Mouse (Mus musculus) embryonic facial prominence, embryonic 15.5 days (tissue): ENCODE measurements around the gene Tor4a. TPM values are rescaled to one million over a fixed set of nuclear protein-coding genes. Genes with fewer than 3 reads are reported as not detected.

Experiments used
- ATAC-seq: fragments of 200-750 bp; cut with Nextera tagmentation; 2 replicates; pipeline ENCODE4 v1.8.0; 2017; ENCODE audit warnings: low read depth, moderate TSS enrichment; ENCODE audit not compliant: insufficient number of reproducible peaks, low FRiP score, low TSS enrichment
- H3K27ac ChIP-seq: fragments of 300-500 bp; sonication (generic); replicated peaks from 2 replicates; pipeline ENCODE4 v1.5.1; 2015; ENCODE audit warnings: mild to moderate bottlenecking, inconsistent platforms
- H3K27me3 ChIP-seq: fragments of 300-500 bp; sonication (generic); 2 replicates; pipeline ENCODE4 v1.6.1; 2015; ENCODE audit warnings: inconsistent platforms
- H3K36me3 ChIP-seq: fragments of 300-500 bp; sonication (generic); 2 replicates; pipeline ENCODE4 v1.6.1; 2015; ENCODE audit warnings: mild to moderate bottlenecking, inconsistent platforms
- H3K4me1 ChIP-seq: fragments of 300-500 bp; sonication (generic); 2 replicates; pipeline ENCODE4 v1.6.1; 2015; ENCODE audit warnings: inconsistent platforms
- H3K4me2 ChIP-seq: fragments of 300-500 bp; sonication (generic); replicated peaks from 2 replicates; pipeline ENCODE4 v1.6.1; 2015; ENCODE audit warnings: mild to moderate bottlenecking, inconsistent platforms
- H3K4me3 ChIP-seq: fragments of 300-500 bp; sonication (generic); replicated peaks from 2 replicates; pipeline ENCODE4 v1.5.1; 2015; ENCODE audit warnings: mild to moderate bottlenecking, inconsistent platforms
- H3K9ac ChIP-seq: fragments of 300-500 bp; sonication (generic); 2 replicates; pipeline ENCODE4 v1.6.1; 2015; ENCODE audit warnings: inconsistent platforms
- H3K9me3 ChIP-seq: fragments of 300-500 bp; sonication (generic); replicated peaks from 2 replicates; pipeline ENCODE4 v1.6.1; 2016; ENCODE audit warnings: inconsistent platforms
- WGBS: fragments of 180-500 bp; shearing (Covaris S2); methylation state at CpG from one replicate; pipeline ENCODE4 v1.1.7; 2015; 5-methylcytosine and 5-hydroxymethylcytosine counted together
- polyA plus RNA-seq: library from polyadenylated mRNA; unstranded; fragments of >200 nt; fragmentation: Nextera tagmentation; extraction: Ambion mirVana; gene quantifications from 2 replicates; pipeline ENCODE4 v1.2.1, GENCODE M21; 2015

The Tor4a gene
- polyA plus RNA-seq, 1 experiment from 2014 or later: 10.5 TPM

DNA sequence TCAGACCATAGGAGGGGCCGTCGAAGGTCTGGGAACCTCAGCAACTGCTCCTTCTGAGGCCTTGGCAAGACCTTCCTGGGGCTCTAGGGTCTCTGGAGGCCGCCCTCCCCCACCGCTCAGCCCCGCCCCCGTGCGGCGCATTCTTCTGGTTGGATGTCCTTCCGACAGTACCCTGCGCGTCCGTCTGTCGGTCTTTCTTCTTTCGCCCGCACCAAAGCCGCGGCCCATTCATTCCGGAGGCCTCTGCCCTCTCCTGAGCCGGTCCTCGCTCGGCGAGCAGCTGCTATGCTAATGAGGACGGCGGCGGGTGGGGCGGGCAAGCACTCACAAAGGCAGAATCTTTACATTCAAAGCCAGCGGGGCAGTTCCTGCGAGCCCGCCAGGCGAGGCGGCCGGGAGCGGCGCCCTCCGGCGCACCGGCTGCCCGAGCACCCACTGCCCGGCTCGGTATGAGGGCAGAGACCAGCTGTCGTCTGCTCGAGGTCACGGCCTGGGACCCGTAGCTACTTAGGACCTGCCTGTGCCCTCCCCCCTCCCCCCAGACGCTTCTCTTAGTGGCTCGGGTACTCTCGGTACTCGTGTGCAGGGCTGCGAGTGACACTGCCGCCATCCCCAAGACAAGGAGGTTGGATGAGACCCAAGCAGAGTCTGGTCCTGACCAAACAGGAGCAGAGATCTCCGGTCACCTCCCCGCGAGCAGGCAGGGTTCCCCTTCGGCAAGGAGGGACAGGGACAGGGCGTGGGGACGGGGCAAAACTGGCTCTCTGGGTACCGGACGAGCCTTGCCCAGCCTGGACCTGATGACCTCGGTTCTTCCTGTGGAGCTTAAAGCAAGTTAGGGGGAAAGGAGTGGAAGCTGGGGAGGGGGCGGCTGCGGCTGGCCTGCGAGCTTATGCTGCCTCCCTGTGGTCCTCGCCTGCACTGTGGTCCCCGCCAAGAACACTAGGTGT, 10.8 kb downstream of the Tor4a start:
- Histone ChIP-seq H3K4me1 (peaks cover 24% of the 10 kb centered on the region), H3K27me3 (peaks cover 41% of the 10 kb centered on the region), H3K27ac (peak overlapping the region; percentile 66), H3K9me3 (no peaks in the 10 kb centered on the region), H3K4me3 (peak overlapping the region; percentile 53), H3K36me3 (no peaks in the 10 kb centered on the region), H3K4me2 (peak overlapping the region; percentile 95), H3K9ac (peak overlapping the region; percentile 50)
- peak; percentile 61 for ATAC-seq
- 1% methylated on average over 63 of the region's 64 CpGs for WGBS

GRCm38 (mm10) chr2:25184496-25184895, 12.2 kb downstream of the Tor4a start:
- Histone ChIP-seq H3K9me3 (no peaks in the 10 kb centered on the region), H3K4me2 (no peak overlapping the region), H3K27me3 (peaks cover 55% of the 10 kb centered on the region), H3K36me3 (no peaks in the 10 kb centered on the region), H3K27ac (no peak overlapping the region), H3K9ac (no peak overlapping the region), H3K4me3 (no peak overlapping the region), H3K4me1 (peaks cover 38% of the 10 kb centered on the region)
- ATAC-seq: no peak
- 91% methylated on average over 7 of the region's 7 CpGs for WGBS

GRCm38 (mm10) chr2:25183336-25183735, 13.3 kb downstream of the Tor4a start:
- Histone ChIP-seq H3K9me3 (no peaks in the 10 kb centered on the region), H3K9ac (no peak overlapping the region), H3K27me3 (peaks cover 67% of the 10 kb centered on the region), H3K4me3 (peak overlapping the region; percentile 56; the same call in 1 of the 2 replicates), H3K27ac (no peak overlapping the region), H3K4me1 (peaks cover 45% of the 10 kb centered on the region), H3K36me3 (no peaks in the 10 kb centered on the region), H3K4me2 (peak overlapping the region; percentile 42)
- ATAC-seq: no peak
- WGBS: 66% methylated on average over 2 of the region's 2 CpGs

- no peaks in the 10 kb centered on the region for H3K9me3 ChIP-seq
- 15% methylated on average over 6 of the region's 6 CpGs for WGBS
- no peak for ATAC-seq
- no peaks in the 10 kb centered on the region for H3K36me3 ChIP-seq
- peak overlapping the region; percentile 56 for H3K4me3 ChIP-seq
- H3K4me1 ChIP-seq: peaks cover 52% of the 10 kb centered on the region
- H3K27me3 ChIP-seq: peaks cover 73% of the 10 kb centered on the region
- no peak overlapping the region for H3K27ac ChIP-seq
- peak overlapping the region; percentile 42 for H3K4me2 ChIP-seq
- no peak overlapping the region for H3K9ac ChIP-seq
These were observed 14.0 kb downstream of the Tor4a start for GRCm38 (mm10) chr2:25182664-25183063.

GRCm38 (mm10) chr2:25181891-25182397, 14.7 kb downstream of the Tor4a start:
- 2% methylated on average over 17 of the region's 17 CpGs for WGBS

DNA sequence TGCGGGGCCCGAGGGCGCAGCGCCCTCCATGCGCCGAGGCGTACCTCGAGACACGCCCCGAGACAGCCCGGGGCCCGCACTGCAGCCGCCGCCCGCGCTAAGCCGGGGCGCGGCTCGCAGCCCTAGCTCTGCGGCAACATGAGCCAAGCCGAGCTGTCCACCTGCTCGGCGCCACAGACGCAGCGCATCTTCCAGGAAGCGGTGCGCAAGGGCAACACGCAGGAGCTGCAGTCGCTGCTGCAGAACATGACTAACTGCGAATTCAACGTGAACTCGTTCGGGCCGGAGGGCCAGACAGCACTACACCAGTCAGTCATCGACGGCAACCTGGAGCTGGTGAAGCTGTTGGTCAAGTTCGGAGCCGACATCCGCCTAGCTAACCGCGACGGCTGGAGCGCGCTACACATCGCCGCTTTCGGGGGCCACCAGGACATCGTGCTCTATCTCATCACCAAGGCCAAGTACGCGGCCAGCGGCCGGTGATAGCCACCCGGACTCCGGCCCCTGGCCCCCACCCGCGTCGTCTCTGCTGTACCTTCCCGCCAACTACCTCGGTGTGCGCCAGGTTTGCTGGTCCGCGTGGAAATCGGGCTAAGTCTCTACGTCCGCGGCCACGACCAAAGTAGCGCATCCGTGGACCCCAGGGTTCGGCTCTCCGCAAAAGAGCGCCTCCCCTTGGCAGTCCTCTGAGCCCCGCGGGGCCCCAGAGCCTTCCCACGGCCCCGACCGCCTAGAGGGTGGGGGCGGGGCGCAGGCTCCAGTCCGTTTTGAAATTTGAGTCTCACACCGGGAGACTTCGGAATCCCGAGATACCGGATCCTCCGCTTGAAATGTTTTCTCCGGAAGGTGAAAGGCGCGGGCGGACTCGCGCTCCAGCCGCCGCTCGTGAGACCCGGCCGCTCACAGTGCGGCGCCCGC, 15.5 kb downstream of the Tor4a start:
- peak; percentile 27 for ATAC-seq
- Histone ChIP-seq H3K27me3 (peaks cover 85% of the 10 kb centered on the region), H3K4me3 (peak overlapping the region; percentile 56), H3K27ac (peak overlapping the region; percentile 88), H3K9me3 (no peaks in the 10 kb centered on the region), H3K36me3 (no peaks in the 10 kb centered on the region), H3K9ac (peak overlapping the region; percentile 49), H3K4me1 (peaks cover 64% of the 10 kb centered on the region), H3K4me2 (peak overlapping the region; percentile 84)
- under 1% methylated on average over 100 of the region's 100 CpGs for whole genome bisulfite sequencing

More at GRCm38 (mm10) chr2:25181891-25182397, 14.7 kb downstream of the Tor4a start:
- H3K36me3 ChIP-seq: no peaks in the 10 kb centered on the region
- ATAC-seq: no peak
- no peaks in the 10 kb centered on the region for H3K9me3 ChIP-seq
- peak overlapping the region; percentile 84 for H3K4me2 ChIP-seq
- peak overlapping the region; percentile 88 for H3K27ac ChIP-seq
- H3K27me3 ChIP-seq: peaks cover 81% of the 10 kb centered on the region
- H3K4me1 ChIP-seq: peaks cover 59% of the 10 kb centered on the region
- 0 out of 2 replicates have a peak overlapping the region, but pooled peaks have one; percentile 49 for H3K9ac ChIP-seq
- H3K4me3 ChIP-seq: peak overlapping the region; percentile 56

GRCm38 (mm10) chr2:25180478-25180903, 16.2 kb downstream of the Tor4a start, which contains the start of gene Nrarp:
TSS of gene Nrarp (plus strand) at chr2:25180758.
- Histone ChIP-seq H3K4me1 (peaks cover 64% of the 10 kb centered on the region), H3K27me3 (peaks cover 90% of the 10 kb centered on the region)
- WGBS: under 1% methylated on average over 35 of the region's 35 CpGs

GRCm38 (mm10) chr2:25179566-25180217, 17.0 kb downstream of the Tor4a start:
- Histone ChIP-seq H3K36me3 (no peaks in the 10 kb centered on the region), H3K9me3 (no peaks in the 10 kb centered on the region), H3K4me1 (peaks cover 59% of the 10 kb centered on the region), H3K27ac (peak overlapping the region; percentile 88), H3K27me3 (peaks cover 83% of the 10 kb centered on the region), H3K4me2 (peak overlapping the region; percentile 84), H3K4me3 (peak overlapping the region; percentile 56), H3K9ac (no peak overlapping the region)
- 33% methylated on average over 15 of the region's 15 CpGs for WGBS
- ATAC-seq: no peak

More at GRCm38 (mm10) chr2:25180478-25180903, 16.2 kb downstream of the Tor4a start, which contains the start of gene Nrarp:
- peak; percentile 81 for ATAC-seq
- H3K4me3 ChIP-seq: peak within 1 kb of the TSS; percentile 56
- no peaks in the 10 kb centered on the region for H3K9me3 ChIP-seq
- peak within 1 kb of the TSS; percentile 49 for H3K9ac ChIP-seq
- peak within 1 kb of the TSS; percentile 88 for H3K27ac ChIP-seq
- H3K36me3 ChIP-seq: no peaks in the 10 kb centered on the region
- H3K4me2 ChIP-seq: peak within 1 kb of the TSS; percentile 84

GRCm38 (mm10) chr2:25178285-25178972, 18.3 kb downstream of the Tor4a start:
- H3K4me3 ChIP-seq: no peak overlapping the region
- H3K4me1 ChIP-seq: peaks cover 59% of the 10 kb centered on the region
- H3K27me3 ChIP-seq: peaks cover 70% of the 10 kb centered on the region
- H3K4me2 ChIP-seq: no peak overlapping the region
- no peak overlapping the region for H3K9ac ChIP-seq
- H3K36me3 ChIP-seq: no peaks in the 10 kb centered on the region
- peak overlapping the region; percentile 49; the same call in 1 of the 2 replicates for H3K27ac ChIP-seq
- no peak for ATAC-seq
- H3K9me3 ChIP-seq: no peaks in the 10 kb centered on the region
- 23% methylated on average over 10 of the region's 10 CpGs for WGBS

GRCm38 (mm10) chr2:25177685-25178084, 19.0 kb downstream of the Tor4a start:
- Histone ChIP-seq H3K9me3 (no peaks in the 10 kb centered on the region), H3K27me3 (peaks cover 64% of the 10 kb centered on the region), H3K4me1 (peaks cover 62% of the 10 kb centered on the region), H3K27ac (peak overlapping the region; percentile 49), H3K4me3 (no peak overlapping the region), H3K36me3 (no peaks in the 10 kb centered on the region), H3K9ac (no peak overlapping the region), H3K4me2 (no peak overlapping the region)
- 11% methylated on average over 6 of the region's 6 CpGs for WGBS
- ATAC-seq: no peak; the same call in 1 of the 2 replicates
